Mouse (Mus musculus) forebrain, embryonic 15.5 days (tissue): Measurements from ENCODE around the gene Traf6. TPM values are rescaled to one million over a fixed set of nuclear protein-coding genes. Genes with fewer than 3 reads are reported as not detected.
"Not testable (repeated sequence)": the region's sequence is repeated elsewhere in the genome, so short reads cannot be mapped to it uniquely, and the experiment has no call there.

Experiments
- ATAC-seq: fragments of 200-750 bp; cut with Nextera tagmentation; replicated peaks from 2 replicates; pipeline ENCODE4 v1.8.0; 2017; ENCODE audit warnings: mild to moderate bottlenecking, moderate TSS enrichment, moderate library complexity
- H3K27ac ChIP-seq: fragments of 300-500 bp; sonication (generic); replicated peaks from 2 replicates; pipeline ENCODE4 v1.5.1; 2015; ENCODE audit warnings: mild to moderate bottlenecking, inconsistent platforms
- H3K27me3 ChIP-seq: fragments of 300-500 bp; sonication (generic); 2 replicates; pipeline ENCODE4 v1.6.1; 2015; ENCODE audit warnings: inconsistent platforms
- H3K36me3 ChIP-seq: fragments of 300-500 bp; sonication (generic); 2 replicates; pipeline ENCODE4 v1.6.1; 2015; ENCODE audit warnings: mild to moderate bottlenecking, inconsistent platforms
- H3K4me1 ChIP-seq: fragments of 300-500 bp; sonication (generic); 2 replicates; pipeline ENCODE4 v1.6.1; 2015; ENCODE audit warnings: inconsistent platforms
- H3K4me2 ChIP-seq: fragments of 300-500 bp; sonication (generic); replicated peaks from 2 replicates; pipeline ENCODE4 v1.6.1; 2015; ENCODE audit warnings: mild to moderate bottlenecking, inconsistent platforms
- H3K4me3 ChIP-seq: fragments of 300-500 bp; sonication (generic); 2 replicates; pipeline ENCODE4 v1.5.1; 2015; ENCODE audit warnings: mild to moderate bottlenecking, inconsistent platforms
- H3K9ac ChIP-seq: fragments of 300-500 bp; sonication (generic); replicated peaks from 2 replicates; pipeline ENCODE4 v1.6.1; 2015; ENCODE audit warnings: mild to moderate bottlenecking, inconsistent platforms
- H3K9me3 ChIP-seq: fragments of 300-500 bp; sonication (generic); 2 replicates; pipeline ENCODE4 v1.6.1; 2016; ENCODE audit warnings: inconsistent platforms
- WGBS: fragments of 180-500 bp; shearing (Covaris S2); methylation state at CpG from one replicate; pipeline ENCODE4 v1.1.7; 2015; ENCODE audit warnings: mixed read lengths; 5-methylcytosine and 5-hydroxymethylcytosine counted together
- polyA plus RNA-seq: library from polyadenylated mRNA; unstranded; fragments of >200 nt; fragmentation: Nextera tagmentation; extraction: Ambion mirVana; gene quantifications from 2 replicates; pipeline ENCODE4 v1.2.1, GENCODE M21; 2015

Gene Traf6
- polyA plus RNA-seq, 1 experiment from 2014 or later: 10.3 TPM

GRCm38 (mm10) chr2:101739914-101740313 is 61.7 kb downstream of the Traf6 start:
- H3K27me3 ChIP-seq: no peaks in the 10 kb centered on the region
- no peaks in the 10 kb centered on the region for H3K36me3 ChIP-seq
- no peak overlapping the region for H3K9ac ChIP-seq
- no peak overlapping the region for H3K4me2 ChIP-seq
- H3K4me1 ChIP-seq: no peaks in the 10 kb centered on the region
- no peak overlapping the region for H3K4me3 ChIP-seq
- H3K9me3 ChIP-seq: no peaks in the 10 kb centered on the region
- no peak for ATAC-seq
- no peak overlapping the region for H3K27ac ChIP-seq
- WGBS: 89% methylated on average over 5 of the region's 5 CpGs

- no peak overlapping the region for H3K27ac ChIP-seq
- WGBS: 89% methylated on average over 8 of the region's 8 CpGs
- no peak overlapping the region for H3K9ac ChIP-seq
- H3K4me2 ChIP-seq: no peak overlapping the region
- no peak for ATAC-seq
- no peaks in the 10 kb centered on the region for H3K27me3 ChIP-seq
- H3K4me1 ChIP-seq: no peaks in the 10 kb centered on the region
- no peaks in the 10 kb centered on the region for H3K36me3 ChIP-seq
- no peaks in the 10 kb centered on the region for H3K9me3 ChIP-seq
- H3K4me3 ChIP-seq: no peak overlapping the region
Measured at GRCm38 (mm10) chr2:101741653-101742052, 63.4 kb downstream of the Traf6 start.

GRCm38 (mm10) chr2:101742072-101742860 is 64.0 kb downstream of the Traf6 start:
- no peak overlapping the region for H3K4me2 ChIP-seq
- H3K4me3 ChIP-seq: no peak overlapping the region
- H3K27ac ChIP-seq: no peak overlapping the region
- H3K9me3 ChIP-seq: no peaks in the 10 kb centered on the region
- H3K27me3 ChIP-seq: no peaks in the 10 kb centered on the region
- no peak for ATAC-seq
- no peaks in the 10 kb centered on the region for H3K4me1 ChIP-seq
- WGBS: 87% methylated on average over 7 of the region's 7 CpGs
- no peaks in the 10 kb centered on the region for H3K36me3 ChIP-seq
- H3K9ac ChIP-seq: no peak overlapping the region

GRCm38 (mm10) chr2:101745656-101746055 is 67.4 kb downstream of the Traf6 start:
- not testable (repeated sequence) for ATAC-seq, H3K27ac ChIP-seq, H3K9me3 ChIP-seq, H3K9ac ChIP-seq, H3K4me1 ChIP-seq, H3K27me3 ChIP-seq, H3K4me2 ChIP-seq, H3K4me3 ChIP-seq, H3K36me3 ChIP-seq
- 95% methylated on average over 2 of the region's 2 CpGs for WGBS

- Histone ChIP-seq H3K36me3 (no peaks in the 10 kb centered on the region), H3K9me3 (no peaks in the 10 kb centered on the region), H3K27me3 (no peaks in the 10 kb centered on the region), H3K9ac (no peak overlapping the region), H3K4me1 (no peaks in the 10 kb centered on the region), H3K27ac (no peak overlapping the region), H3K4me3 (no peak overlapping the region), H3K4me2 (no peak overlapping the region)
- WGBS: 97% methylated on average over 7 of the region's 7 CpGs
- no peak for ATAC-seq
Measured at GRCm38 (mm10) chr2:101746537-101746936, 68.3 kb downstream of the Traf6 start.

Other genes with a start within 250 kb of the Traf6 start
- gene Rag2, start 53.7 kb upstream of the Traf6 start, polyA plus RNA-seq: not detected in 2 replicates
- 0.06 and 0.14 TPM in 2 replicates for gene Rag1, start 28.9 kb upstream of the Traf6 start, polyA plus RNA-seq
- 48.7 and 52.2 TPM in 2 replicates for gene B230118H07Rik, start 28.9 kb upstream of the Traf6 start, polyA plus RNA-seq
- 4.9 and 6.8 TPM in 2 replicates for gene Prr5l, start 204.6 kb downstream of the Traf6 start, polyA plus RNA-seq
- 97.6 and 106 TPM in 2 replicates for gene Commd9, start 207.8 kb downstream of the Traf6 start, polyA plus RNA-seq